Mouse (Mus musculus) kidney, postnatal 4 days (tissue): ENCODE data around the gene Slc25a23.
A peak's percentile ranks its signal among the peaks of the same experiment; 100 is the strongest.

Source experiments
- DNase-seq, 2 experiments: peaks; one replicate each; pipeline ENCODE4 v3.0.0; 2021; ENCODE audit warnings: mixed read lengths in 2 of 2

The Slc25a23 gene

DNA sequence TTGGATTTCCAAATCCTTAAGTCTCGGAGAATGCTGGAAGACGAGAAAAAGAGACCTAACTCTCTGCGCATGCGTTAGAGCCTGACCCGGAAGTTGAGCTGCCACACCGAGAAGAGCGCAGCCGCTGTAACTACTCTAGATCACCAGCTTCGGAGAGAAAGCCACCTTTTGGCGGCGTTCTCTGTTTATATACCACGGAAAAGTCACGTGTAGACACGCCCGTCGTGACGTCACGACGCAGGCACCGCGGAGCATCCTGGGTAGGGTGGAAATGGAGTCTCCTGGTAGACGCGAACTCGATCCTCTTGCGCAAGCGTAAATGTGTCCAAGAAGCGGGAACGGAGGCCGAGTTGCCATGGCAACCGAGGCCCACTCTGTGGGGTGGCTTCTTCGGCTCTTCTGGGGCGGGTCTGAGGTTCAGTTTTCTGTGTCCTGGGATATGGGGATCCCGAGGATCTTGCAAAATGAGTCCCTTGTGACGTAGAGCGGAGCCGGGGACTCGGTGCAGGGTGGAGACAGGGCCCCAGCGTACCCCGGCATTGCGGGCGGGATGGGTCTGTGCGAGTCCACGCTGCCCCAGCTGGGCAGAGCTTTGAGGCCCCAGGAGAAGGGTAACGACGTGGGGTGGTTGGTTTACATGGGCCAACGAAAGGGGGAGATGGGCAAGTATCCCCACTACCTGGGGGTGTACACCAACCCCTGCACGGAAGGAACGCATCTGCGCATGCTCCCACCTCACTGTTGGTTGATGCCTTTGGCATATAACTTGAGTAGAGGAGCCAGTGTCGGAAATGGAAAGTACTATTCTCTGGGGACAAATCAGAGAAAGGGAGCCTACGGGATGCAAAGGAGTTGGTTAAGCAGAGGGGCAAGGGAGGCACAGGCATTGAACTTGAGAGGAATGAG, 48.2 kb downstream of the Slc25a23 start, which contains the start of the genes Gtf2f1 and Gm17949:
Gene Gtf2f1 (minus strand): TSS at position 53 of the 906 bp plus-strand sequence.
Gene Gm17949 (plus strand): TSS at position 234 of the 906 bp plus-strand sequence.
- DNase-seq, result peak; percentile 96 to 98

DNA sequence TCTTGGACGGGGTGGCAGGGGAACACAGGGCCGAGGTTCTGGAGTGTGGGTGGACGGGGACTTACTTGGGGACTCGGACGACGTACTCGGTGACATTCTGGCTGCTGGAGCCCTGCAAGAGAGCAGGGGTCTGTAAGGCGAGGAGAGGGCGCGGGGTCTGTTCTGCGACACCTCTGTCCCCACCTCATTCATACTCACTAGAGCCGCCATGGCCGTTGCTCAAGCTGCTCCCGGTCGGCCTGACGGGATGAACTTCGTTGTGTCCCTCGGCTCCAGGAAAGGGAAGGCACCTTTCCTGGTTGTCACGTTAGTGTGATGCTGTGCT, 48.8 kb downstream of the Slc25a23 start:
- no peak for DNase-seq

- peak in 1 of 2 experiments; percentile 43 for DNase-seq
Observed at GRCm38 (mm10) chr17:57007137-57007905, 52.3 kb downstream of the Slc25a23 start.

- no peak for DNase-seq
Observed at GRCm38 (mm10) chr17:57003994-57004393, 55.7 kb downstream of the Slc25a23 start.

- no peak for DNase-seq
Observed at GRCm38 (mm10) chr17:57001228-57001627, 58.4 kb downstream of the Slc25a23 start.

- DNase-seq, result no peak
Observed at GRCm38 (mm10) chr17:56999968-57000609, 59.6 kb downstream of the Slc25a23 start, which contains the start of gene Pspn. Gene Pspn (minus strand): TSS chr17:57000018.

GRCm38 (mm10) chr17:56999414-56999813, 60.2 kb downstream of the Slc25a23 start:
- no peak for DNase-seq

DNA sequence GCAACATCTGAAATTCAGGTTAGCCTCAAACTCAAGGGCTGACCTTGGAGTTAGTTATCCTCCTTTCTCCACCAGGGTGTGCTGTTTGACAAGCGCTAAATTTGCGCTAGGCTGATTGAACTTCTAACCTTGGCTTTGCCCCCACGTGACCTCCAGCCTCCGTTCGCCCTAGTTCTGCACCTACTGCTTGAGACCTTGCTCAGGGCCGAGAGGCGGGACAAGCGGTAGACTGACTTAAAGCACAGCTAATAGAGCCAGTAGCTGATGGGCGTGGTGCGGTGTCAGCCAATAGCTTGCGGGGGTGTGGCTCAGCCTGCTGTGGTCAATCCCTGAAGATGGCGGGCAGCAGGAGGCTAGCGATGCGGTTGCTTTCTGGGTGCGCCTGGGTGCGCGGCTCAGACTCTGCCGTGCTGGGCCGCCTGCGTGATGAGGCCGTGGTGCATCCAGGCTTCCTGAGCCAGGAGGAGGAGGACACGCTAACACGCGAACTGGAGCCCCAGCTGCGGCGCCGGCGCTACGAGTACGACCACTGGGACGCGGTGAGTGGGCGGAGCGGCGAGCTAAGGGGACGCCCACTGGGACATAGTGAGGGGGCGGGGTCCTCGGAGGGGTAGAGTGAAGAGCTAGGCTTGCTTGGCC, 62.5 kb downstream of the Slc25a23 start, which contains the start of gene Alkbh7:
Gene Alkbh7 (plus strand): TSS at position 311 of the 639 bp plus-strand sequence.
- DNase-seq, result peak; percentile 96 to 98

DNA sequence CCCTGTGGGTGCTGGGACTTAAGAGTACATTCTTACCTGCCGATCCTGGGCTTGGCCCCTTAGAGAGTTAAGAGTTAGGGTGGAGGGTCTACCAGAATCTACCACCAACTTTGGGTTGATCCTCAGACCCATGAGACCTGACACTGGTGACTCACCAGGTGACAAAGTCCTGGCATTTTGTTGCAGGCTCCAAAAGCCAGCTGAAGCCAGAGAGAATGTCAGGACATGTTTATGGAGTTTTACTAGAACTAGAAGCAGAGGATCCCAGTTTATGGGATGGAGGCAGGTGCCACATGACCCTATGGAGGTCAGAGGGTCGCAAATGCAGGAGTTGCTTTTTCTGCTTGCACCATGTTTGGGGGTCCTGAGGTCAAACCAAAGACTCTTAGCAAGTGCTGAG, 63.2 kb downstream of the Slc25a23 start:
- DNase-seq, result no peak

- no peak for DNase-seq
Observed at GRCm38 (mm10) chr17:56995046-56995445, 64.6 kb downstream of the Slc25a23 start.
